Mouse (Mus musculus) right cerebral cortex, postnatal 10 days (tissue): Measurements from ENCODE around the gene Ssbp2.

ENCODE experiments used
- DNase-seq, 2 experiments: peaks; one replicate each; pipeline ENCODE4 v3.0.0; 2021; ENCODE audit warnings: low spot score in 2 of 2

The Ssbp2 gene

DNA sequence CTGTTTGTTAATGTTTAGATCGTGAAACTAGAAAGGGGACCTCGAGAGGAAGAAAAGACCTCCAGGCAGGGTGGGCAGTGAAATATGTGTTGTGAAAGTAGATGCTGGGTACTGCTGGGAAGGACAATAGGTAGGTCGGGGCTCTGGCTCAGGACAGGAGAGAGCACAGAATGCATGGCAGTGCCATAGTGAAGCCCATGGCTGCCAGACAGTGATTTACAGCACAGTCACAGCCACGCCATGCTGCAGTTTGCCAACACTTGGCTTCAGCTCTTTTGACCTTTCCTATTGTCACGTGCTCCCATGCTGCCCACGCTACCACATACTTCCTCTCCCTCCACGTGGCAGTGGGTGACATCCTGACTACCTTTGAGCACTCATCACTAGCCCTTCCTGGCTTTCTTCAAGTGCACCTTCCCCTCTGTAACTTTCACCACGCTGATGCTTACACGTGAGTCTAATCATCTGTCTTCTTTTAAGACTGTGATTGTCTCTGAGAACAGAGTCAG lies 171.3 kb downstream of the Ssbp2 start:
- DNase-seq = no peak

DNA sequence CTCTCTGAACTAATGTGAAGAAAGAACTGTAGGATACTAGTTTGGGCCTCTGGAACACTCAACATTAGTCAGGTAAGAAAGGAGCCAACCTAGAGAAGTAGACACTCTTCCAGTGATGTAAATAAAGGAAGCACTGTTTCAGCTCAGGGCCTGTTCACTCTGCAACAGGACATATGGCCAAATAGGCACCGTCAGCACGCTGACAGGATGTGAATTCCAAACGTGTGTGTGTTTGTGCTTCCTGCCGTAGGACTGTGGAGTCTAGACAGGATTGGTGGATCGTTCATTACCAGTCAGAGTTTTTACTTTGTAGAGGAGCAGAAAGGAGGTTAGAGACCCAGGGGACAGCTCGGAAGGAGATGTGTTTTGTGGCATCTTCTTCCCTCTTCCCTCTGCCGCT lies 174.0 kb downstream of the Ssbp2 start:
- no peak for DNase-seq

DNA sequence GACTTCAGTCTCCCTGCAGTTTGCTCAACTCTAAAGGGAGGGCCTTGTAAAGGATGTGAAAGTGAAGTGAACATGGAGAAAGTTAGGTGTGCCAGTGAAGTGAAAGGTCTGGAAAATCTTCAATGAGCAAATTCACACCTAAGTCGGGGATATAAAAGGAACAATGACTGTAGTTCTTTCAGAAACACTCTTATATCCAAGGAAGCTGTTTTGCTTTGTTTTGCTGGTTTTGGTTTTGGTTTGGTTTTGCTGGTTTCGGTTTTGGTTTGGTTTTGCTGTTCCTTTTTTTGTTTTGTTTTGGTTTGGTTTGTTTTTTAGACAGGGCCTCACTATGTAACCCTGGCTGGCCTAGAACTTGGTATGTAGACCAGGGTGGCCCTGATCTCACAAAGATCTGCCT lies 175.9 kb downstream of the Ssbp2 start:
- DNase-seq = no peak

- DNase-seq = peak; percentile 84 to 90
These were observed 176.7 kb downstream of the Ssbp2 start for GRCm38 (mm10) chr13:91636814-91637213.

DNA sequence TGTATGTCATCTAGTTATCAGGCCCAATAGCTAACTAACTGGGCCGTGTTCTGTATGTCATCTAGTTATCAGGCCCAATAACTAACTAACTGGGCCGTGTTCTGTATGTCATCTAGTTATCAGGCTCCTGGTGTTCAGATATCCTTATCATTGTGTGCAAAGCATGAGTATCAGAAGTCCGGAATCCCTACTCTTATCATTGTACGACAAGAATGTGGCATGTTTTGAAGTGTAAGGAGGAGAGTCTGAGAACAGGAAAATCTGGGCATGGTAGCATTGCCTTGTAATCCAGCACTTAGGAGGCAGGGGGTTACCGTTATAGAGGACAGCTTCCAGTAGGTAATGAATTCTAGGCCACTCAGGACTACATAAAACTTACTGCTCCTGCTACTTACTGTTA lies 178.8 kb downstream of the Ssbp2 start:
- no peak for DNase-seq

DNA sequence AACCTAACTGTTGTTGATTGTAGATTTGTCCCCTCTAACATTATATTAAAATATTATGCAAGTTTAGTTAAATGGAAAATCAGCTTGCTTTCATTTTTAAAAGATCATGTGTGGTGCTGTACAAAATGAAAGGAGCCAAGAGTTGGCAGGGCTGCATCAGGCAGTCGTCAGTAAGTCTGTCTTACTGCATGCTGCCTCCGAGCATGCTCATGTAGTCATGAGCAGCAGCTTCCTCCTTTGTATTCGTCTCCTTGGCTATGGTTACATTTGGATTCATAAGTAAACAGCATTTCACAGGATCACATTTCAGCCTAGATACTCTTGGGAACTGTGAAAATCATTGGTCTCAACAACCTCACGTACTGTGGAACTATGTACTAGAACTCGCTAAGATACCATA lies 180.1 kb downstream of the Ssbp2 start:
- DNase-seq = no peak

DNA sequence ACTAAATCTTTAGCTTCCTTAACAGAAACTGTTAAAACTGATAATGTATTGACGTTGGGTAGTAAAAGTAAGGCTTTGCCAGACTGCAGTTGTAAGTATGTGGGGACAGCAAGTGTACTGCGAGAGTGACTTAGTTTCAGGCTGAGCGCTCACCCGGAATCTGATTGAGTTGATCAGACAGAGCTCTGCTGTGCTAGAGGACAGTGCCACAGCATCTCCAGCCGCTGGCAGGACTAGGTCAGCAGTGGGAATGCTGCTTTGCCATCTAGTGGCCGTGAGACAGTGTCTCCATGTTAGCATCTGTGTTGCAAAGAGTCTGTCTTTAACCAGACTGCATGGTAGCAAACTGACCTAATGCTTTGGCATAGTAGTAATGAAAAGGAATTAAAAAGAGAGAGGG lies 188.2 kb downstream of the Ssbp2 start:
- peak; percentile 53 to 58 for DNase-seq

DNA sequence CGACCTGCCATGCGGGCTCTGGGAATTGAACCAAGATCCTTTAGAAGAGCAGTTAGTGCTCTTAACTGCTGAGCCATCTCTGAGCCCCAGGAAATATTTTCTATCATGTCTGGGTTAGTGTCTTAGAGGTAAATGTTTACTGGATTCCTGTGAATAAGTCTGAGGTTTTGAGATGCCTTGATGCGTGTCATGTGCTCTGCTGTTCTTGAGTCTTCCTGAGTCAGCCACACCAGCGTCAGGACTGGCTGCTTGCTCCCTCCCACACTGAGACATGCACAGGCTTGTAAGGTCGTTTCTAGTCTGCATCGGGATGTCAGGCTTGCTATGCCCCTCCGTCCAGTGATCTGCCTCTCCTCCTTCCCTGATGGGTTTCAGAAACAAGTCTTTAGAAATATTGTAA lies 189.8 kb downstream of the Ssbp2 start:
- DNase-seq = no peak

DNA sequence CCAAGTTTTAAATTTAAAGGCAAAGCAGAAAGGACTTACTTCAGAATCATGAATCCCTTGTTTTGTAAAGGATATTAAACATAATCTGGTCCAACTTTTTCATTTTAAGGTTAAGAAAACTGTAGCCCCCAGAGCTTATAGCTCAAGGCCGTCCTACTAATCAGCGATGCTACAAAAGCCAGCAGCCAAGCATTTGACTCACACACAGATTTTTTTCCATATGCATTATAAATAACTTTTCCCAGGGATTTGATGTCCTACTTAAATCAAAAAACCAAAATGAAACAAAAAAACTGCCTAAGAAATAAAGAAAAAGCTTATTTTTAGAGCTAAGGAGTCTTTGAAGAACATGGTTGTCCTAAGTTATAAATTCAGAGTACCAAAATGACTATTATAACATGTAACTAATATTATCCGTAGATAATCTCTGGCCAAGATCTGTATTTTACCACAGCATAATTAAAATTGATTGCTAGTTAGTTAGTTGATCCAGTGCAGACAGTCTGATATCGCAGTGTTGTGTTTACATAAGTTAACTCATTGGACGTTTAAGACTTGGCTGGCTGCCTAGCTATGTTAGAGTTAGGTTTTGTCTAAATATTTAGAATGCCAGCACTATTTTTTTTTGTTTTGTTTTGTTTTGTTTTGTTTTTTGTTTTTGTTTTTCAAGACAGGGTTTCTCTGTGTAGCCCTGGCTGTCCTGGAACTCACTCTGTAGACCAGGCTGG lies 201.1 kb downstream of the Ssbp2 start:
- DNase-seq = no peak

GRCm38 (mm10) chr13:91662751-91663150 lies 202.7 kb downstream of the Ssbp2 start:
- no peak for DNase-seq

GRCm38 (mm10) chr13:91673241-91673640 lies 213.2 kb downstream of the Ssbp2 start:
- DNase-seq = no peak

- no peak for DNase-seq
These were observed 220.8 kb downstream of the Ssbp2 start for GRCm38 (mm10) chr13:91680764-91681437.

GRCm38 (mm10) chr13:91681474-91681873 lies 221.4 kb downstream of the Ssbp2 start:
- no peak for DNase-seq

GRCm38 (mm10) chr13:91690118-91690517 lies 230.0 kb downstream of the Ssbp2 start:
- no peak for DNase-seq

- no peak for DNase-seq
These were observed 233.5 kb downstream of the Ssbp2 start for GRCm38 (mm10) chr13:91693615-91694014.

GRCm38 (mm10) chr13:91695406-91695805 lies 235.3 kb downstream of the Ssbp2 start:
- no peak for DNase-seq

GRCm38 (mm10) chr13:91696109-91696645 lies 236.1 kb downstream of the Ssbp2 start:
- no peak for DNase-seq

DNA sequence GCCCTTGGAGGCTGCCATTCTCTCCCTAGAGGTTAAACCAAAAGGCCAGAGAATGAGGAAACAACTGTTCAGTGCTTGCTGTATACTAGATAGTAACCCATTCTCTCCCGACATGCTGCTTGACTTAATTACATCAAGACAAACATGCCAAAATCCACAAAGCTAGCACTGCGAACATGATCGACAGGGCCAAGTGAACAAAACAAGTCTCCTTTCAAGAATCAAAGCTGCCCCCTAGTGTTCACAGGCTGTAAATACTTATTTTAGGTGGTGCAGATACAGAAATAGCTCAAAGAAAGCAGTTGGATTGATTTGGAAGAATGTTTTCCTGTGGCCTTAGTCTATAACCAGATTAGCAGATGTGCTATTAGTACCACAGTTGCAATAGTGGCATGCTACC lies 236.9 kb downstream of the Ssbp2 start:
- DNase-seq = peak; percentile 47 to 56

- no peak for DNase-seq
These were observed 242.3 kb downstream of the Ssbp2 start for GRCm38 (mm10) chr13:91702337-91702736.

- DNase-seq = no peak
These were observed 259.4 kb downstream of the Ssbp2 start for GRCm38 (mm10) chr13:91719487-91719886.

DNA sequence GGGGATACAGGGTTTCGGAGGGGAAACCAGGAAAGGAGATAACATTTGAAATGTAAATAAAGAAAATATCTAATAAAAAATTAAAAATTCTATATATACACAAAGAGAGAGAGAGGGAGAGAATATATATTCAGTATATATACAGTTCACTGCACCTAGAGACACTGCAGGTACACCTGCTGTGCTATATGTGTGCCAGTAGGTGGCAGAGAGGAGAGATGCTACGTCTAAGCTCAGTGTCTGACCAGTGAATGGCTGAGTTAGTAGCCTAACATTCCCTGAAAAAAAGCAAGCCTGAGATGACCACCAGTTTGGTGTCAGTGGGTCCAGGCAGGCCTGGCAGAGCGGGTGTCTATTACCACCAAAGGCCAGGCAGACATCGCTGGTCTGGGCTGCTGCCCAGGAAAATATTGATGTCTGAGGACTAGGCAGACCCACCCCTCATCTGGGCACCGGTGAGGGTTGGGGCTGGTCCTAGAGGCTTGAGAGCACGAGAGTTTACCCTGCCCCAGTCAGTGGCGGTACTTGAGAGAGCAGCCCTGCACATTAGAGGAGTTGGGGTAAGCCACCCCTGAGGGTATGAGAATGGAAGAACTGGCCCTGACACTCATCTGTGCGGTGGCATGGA lies 263.1 kb downstream of the Ssbp2 start:
- DNase-seq = no peak

- DNase-seq = no peak
These were observed 263.6 kb downstream of the Ssbp2 start for GRCm38 (mm10) chr13:91723736-91724119.

DNA sequence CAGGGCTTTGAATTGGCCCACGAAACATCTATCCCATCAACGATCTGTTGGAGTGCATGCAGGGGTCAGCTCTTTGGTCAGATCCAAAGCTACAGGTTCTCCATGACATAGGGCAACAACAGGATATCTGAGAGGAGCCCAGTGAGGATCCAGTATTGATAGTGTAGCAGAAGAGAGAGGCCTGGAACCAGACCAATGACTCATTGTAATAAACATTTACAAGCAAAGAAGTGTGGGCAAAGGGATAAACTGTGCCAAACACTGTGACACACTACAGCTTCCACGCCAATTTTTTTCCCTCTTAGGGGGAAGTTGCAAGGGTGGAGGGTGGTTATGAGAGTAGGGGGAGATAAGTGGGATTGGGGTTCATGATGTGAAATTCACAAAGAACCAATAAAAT lies 264.1 kb downstream of the Ssbp2 start:
- DNase-seq = no peak
